Mouse (Mus musculus) CD4-positive, CD25-positive, alpha-beta regulatory T cell, adult 4 months (primary cell): Measurements from ENCODE around the gene Gbp3. TPM values are rescaled to one million over a fixed set of nuclear protein-coding genes. Genes with fewer than 3 reads are reported as not detected.

Experiments used
- ATAC-seq: one replicate; pipeline ENCODE4 v1.8.0; 2017
- polyA plus RNA-seq, 2 experiments: library from polyadenylated mRNA; unstranded; fragments of 100-300 nt; shearing (Covaris generic); gene quantifications; one replicate each; pipeline ENCODE4 v1.2.1; 2017

Gbp3 gene
- polyA plus RNA-seq, 2 experiments from 2014 or later: 101 to 122 TPM

DNA sequence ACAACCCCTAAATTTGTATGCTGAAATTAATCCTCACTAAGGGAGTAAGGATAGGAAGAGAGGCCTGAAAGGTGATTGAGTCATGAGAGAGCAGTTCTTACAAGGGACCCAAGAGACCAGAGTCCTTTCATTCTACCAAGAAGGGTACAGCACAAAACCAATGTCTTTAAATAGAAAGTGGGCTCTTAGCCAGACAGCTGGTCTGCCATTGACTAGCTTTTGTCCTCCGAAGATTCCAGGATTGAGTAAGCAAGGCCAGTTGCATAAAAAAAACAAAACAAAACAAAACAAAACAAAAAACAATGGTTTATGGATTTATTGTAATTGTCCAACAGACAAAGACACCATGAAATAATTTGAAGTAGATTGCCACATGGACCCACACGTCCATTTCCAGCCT is 29.1 kb downstream of the Gbp3 start:
- no peak for ATAC-seq

GRCm38 (mm10) chr3:142590431-142591067 is 30.7 kb downstream of the Gbp3 start:
- ATAC-seq: no peak

GRCm38 (mm10) chr3:142594547-142594946 is 34.7 kb downstream of the Gbp3 start, which contains the start of gene Gbp2b:
TSS of gene Gbp2b (plus strand) at chr3:142594847.
- ATAC-seq: no peak

DNA sequence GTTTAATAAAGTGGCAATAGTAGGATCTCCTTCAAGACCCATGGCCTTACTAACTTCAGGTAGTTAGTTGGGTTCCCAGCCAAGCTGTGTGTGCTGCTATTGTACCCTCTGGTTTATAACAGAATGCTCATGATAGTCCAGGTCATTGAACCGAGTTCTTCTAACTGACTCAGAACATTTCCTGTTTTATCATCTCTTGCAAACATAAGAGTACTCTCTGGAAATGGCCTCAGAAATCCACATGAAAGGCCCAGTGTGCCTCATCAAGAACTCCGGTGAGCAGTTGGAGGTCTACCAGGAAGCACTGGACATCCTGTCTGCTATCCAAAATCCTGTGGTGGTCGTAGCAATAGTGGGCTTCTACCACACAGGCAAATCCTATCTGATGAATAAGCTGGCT is 38.1 kb downstream of the Gbp3 start:
- ATAC-seq: peak; percentile 48

DNA sequence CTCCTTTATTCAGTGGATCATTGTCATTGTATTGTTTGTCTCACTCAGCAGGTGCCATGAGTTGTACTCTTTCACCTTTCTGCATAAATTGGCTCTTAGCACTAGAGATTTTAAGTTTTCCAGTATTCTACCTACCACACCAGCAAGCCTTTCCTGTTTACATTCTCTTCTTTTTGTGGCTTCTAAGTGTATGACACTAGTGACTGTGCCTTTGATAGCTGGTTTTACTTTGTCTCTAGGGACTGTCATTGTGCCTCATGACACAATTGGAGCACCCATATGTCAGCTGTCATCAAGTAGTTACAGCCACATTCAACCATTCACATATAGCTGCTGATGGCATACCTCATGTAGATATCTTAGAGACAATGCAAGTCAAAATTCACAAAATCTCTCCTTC is 41.8 kb downstream of the Gbp3 start:
- peak; percentile 56 for ATAC-seq

DNA sequence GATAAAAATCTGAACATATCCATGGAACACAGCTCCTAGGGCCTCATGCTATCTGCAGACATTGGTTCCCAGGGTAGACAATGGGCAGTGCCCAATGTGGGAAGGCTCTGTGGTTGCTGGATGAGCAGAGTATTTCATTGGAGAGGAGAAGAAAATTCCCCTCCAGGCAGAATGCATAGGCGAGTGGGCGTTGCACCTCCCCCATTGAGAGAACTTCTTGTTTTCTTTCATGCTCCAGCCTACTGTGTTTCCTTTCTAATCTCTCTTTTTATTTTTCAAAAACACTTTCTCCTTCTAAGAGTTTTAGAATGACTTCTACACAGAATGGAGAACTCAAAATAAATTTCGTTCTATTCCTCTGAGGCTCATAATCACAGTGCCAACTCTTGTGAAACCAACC is 58.8 kb downstream of the Gbp3 start:
- ATAC-seq: peak; percentile 18

- peak; percentile 62 for ATAC-seq
Measured at GRCm38 (mm10) chr3:142619606-142620005, 59.8 kb downstream of the Gbp3 start.

DNA sequence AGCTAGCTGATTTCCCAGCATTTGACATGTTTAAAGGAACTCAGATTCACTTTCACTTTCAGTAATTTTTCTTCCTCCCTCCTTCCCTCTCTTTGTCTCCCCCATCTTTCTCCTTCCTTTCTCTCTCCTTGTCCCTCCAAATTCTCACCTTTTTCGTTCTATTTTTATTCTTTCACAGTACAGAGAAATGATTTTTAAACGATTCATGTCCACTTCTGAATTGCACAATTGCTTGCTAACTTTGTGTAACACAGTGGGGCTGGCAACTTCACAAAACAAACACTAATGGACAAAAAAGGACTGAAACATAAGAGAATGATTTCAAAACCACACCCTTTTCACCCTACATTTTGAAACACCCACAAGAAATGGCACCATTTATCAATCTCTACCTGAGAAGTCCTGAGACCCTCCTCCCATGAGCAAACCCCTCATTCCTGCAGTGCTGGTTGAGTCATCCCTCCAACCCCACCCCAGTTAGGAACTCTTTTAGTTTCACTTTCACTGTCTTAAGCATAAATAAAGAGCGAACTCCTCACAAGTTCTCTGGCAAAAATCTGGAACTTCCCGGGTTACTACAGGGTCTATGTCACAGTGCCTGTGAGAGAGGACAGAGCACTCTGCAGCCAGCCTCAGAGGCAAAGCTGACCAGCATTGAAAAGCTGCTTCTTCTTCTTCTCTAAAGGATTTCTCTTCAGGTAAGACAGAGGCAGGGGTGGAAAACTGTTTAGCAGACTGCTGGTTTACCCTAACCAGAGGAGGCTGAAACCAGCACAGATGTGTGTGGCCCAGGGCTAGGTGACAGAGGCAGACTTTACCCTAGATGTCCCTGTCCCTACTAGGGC is 60.5 kb downstream of the Gbp3 start, which contains the start of gene Gbp2:
TSS of gene Gbp2 (plus strand) at position 492 of the 845 bp plus-strand sequence.
- peak; percentile 53 for ATAC-seq

DNA sequence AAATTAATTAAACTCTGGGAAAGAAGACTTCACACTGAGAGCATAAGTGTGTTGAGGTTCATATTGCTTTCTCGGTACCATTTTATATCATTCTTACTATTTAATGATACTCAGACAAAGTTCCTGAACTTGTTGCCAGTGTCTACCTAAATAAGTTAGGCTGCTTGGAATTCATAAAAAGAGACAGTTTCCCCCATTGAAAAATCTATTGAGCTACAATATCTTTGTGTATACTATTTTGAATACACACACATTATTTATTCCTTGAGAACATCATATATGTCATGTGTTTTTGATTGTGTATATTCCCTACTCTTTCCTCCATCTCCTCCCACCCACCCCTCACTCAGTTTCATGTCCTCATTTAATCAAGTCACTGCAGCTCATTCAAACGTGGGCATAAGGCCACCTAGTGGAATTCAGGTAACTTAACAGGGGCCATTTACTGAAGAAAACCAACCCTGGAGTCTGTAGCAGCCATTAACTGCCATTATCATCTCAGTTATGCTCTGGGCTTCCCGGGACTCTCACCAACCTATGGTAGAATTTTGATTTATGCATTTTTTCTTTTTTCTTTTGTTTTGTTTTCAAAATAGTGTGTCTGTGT is 61.2 kb downstream of the Gbp3 start:
- peak; percentile 70 for ATAC-seq

Other genes with a start within 250 kb of the Gbp3 start
- 10 to 100 TPM; 21.1 to 24.0 TPM for gene Pdlim5, start 164.3 kb upstream of the Gbp3 start, polyA plus RNA-seq
- 10 to 100 TPM; 18.3 to 29.5 TPM for gene Gbp5, start 66.0 kb upstream of the Gbp3 start, polyA plus RNA-seq
- gene Gbp7, start 29.7 kb upstream of the Gbp3 start, polyA plus RNA-seq: 100 to 1,000 TPM; 242 to 294 TPM
- gene Gbp2b, start 34.8 kb downstream of the Gbp3 start, polyA plus RNA-seq: 10 to 100 TPM; 27.5 to 35.1 TPM
- gene Gbp2, start 60.6 kb downstream of the Gbp3 start, polyA plus RNA-seq: 100 to 1,000 TPM; 157 to 166 TPM
- 1 to 10 TPM; 5.5 to 7.8 TPM for gene Kyat3, start 141.0 kb downstream of the Gbp3 start, polyA plus RNA-seq
- 10 to 100 TPM; 54.6 to 59.0 TPM for gene Gtf2b, start 205.0 kb downstream of the Gbp3 start, polyA plus RNA-seq